Mouse (Mus musculus) embryonic facial prominence, embryonic 11.5 days (tissue): Measurements from ENCODE around the gene Slc16a10. TPM values are rescaled to one million over a fixed set of nuclear protein-coding genes. Genes with fewer than 3 reads are reported as not detected.

Experiments
- ATAC-seq: fragments of 200-750 bp; cut with Nextera tagmentation; replicated peaks from 2 replicates; pipeline ENCODE4 v1.8.0; 2017; ENCODE audit warnings: low read depth; ENCODE audit not compliant: insufficient number of reproducible peaks, low FRiP score, low TSS enrichment
- DNase-seq: peaks from one replicate; pipeline ENCODE4 v3.0.0-alpha.2; 2015; ENCODE audit warnings: low spot score
- H3K27ac ChIP-seq: fragments of 300-500 bp; sonication (generic); replicated peaks from 2 replicates; pipeline ENCODE4 v1.5.1; 2014; ENCODE audit warnings: mild to moderate bottlenecking, low read depth, low read length, control low read depth
- H3K27me3 ChIP-seq: fragments of 300-500 bp; sonication (generic); 2 replicates; pipeline ENCODE4 v1.6.1; 2014; ENCODE audit warnings: mild to moderate bottlenecking, low read length, moderate library complexity, mixed read lengths; ENCODE audit not compliant: control insufficient read depth, insufficient read depth
- H3K36me3 ChIP-seq: fragments of 300-500 bp; sonication (generic); replicated peaks from 2 replicates; pipeline ENCODE4 v1.6.1; 2014; ENCODE audit warnings: low read depth, mild to moderate bottlenecking, low read length, moderate library complexity, mixed read lengths; ENCODE audit not compliant: control insufficient read depth, insufficient read depth
- H3K4me1 ChIP-seq: fragments of 300-500 bp; sonication (generic); 2 replicates; pipeline ENCODE4 v1.6.1; 2014; ENCODE audit warnings: low read length, mixed read lengths; ENCODE audit not compliant: control insufficient read depth, insufficient read depth
- H3K4me2 ChIP-seq: fragments of 300-500 bp; sonication (generic); 2 replicates; pipeline ENCODE4 v1.6.1; 2014; ENCODE audit warnings: low read depth, mild to moderate bottlenecking, control low read depth, low read length, moderate library complexity
- H3K4me3 ChIP-seq: fragments of 300-500 bp; sonication (generic); 2 replicates; pipeline ENCODE4 v1.5.1; 2014; ENCODE audit warnings: low read depth, low read length, control low read depth
- H3K9ac ChIP-seq: fragments of 300-500 bp; sonication (generic); replicated peaks from 2 replicates; pipeline ENCODE4 v1.6.1; 2014; ENCODE audit warnings: mild to moderate bottlenecking, control low read depth, low read length
- H3K9me3 ChIP-seq: fragments of 300-500 bp; sonication (generic); replicated peaks from 2 replicates; pipeline ENCODE4 v1.6.1; 2016; ENCODE audit warnings: mild to moderate bottlenecking, low read length, inconsistent platforms, mixed read lengths; ENCODE audit not compliant: control insufficient read depth
- WGBS: fragments of 180-500 bp; shearing (Covaris S2); extraction: QIAGEN DNeasy Blood & Tissue Kit; methylation state at CpG from one replicate; pipeline ENCODE4 v1.1.7; 2014; 5-methylcytosine and 5-hydroxymethylcytosine counted together
- polyA plus RNA-seq: library from polyadenylated mRNA; unstranded; fragments of >200 nt; fragmentation: Nextera tagmentation; extraction: Ambion mirVana; gene quantifications from 2 replicates; pipeline ENCODE4 v1.2.1, GENCODE M21; 2014

Gene Slc16a10
- polyA plus RNA-seq, 1 experiment from 2014 or later, result 5.4 TPM

DNA sequence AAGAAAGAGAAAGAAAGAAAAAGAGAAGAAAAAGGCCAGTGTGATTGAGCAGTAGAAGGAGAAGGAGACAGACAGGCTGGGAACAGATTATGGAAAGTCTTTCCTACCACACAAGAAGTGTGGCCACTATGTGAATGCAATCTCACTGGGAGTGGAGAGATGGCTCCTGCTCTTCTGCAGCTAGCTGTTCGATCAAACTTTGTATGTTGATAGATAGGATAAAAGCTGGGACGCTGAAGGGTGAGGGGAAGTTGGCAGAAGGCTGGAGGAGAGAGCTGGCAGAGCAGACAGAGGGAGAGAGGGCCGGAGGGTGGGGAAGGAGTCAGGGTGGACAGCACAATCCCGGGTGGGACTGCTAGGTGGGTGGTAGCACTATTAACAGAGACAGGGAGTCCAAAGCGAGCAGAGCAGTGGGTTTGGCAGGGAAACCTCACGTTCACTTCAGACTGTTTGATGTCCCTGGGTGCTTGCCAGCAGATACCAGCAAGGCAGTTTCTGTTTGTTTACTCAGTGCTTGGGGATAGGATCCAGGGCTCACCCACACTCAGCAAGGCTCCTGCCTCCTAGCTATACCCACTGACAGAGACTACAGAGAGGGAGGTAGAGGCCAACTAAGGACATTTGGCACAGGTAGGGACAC, 35.4 kb upstream of the Slc16a10 start:
- DNase-seq, result no peak
- Histone ChIP-seq H3K27me3 (no peaks in the 10 kb centered on the region), H3K36me3 (no peaks in the 10 kb centered on the region), H3K9ac (no peak overlapping the region), H3K4me1 (no peaks in the 10 kb centered on the region), H3K4me2 (no peak overlapping the region), H3K9me3 (no peaks in the 10 kb centered on the region), H3K27ac (no peak overlapping the region), H3K4me3 (no peak overlapping the region)
- 60% methylated on average over 6 of the region's 6 CpGs for WGBS
- ATAC-seq, result no peak

DNA sequence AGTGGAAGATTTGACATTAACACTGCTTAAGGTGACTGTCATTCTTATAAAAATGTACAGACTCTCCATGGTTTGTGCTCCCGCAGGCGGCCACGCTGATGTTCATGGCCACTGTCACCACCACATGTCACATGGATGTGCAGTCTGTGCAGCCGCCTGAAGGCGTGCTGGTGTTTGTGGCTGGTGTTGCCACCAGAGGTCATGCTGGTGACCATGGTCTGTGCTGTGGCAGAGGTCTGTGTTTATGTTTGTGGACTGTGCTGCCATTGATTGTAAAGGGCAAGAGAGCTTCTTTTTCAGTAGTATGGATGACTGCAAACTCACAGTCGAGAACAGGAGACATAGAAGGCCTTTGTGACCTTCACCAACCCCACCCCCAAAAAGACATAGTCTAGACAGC, 30.1 kb upstream of the Slc16a10 start:
- H3K27me3 ChIP-seq, result no peaks in the 10 kb centered on the region
- H3K27ac ChIP-seq, result no peak overlapping the region
- H3K4me1 ChIP-seq, result no peaks in the 10 kb centered on the region
- H3K9ac ChIP-seq, result no peak overlapping the region
- ATAC-seq (no peak), DNase-seq (no peak)
- H3K9me3 ChIP-seq, result no peaks in the 10 kb centered on the region
- H3K36me3 ChIP-seq, result no peaks in the 10 kb centered on the region
- WGBS, result 86% methylated on average over 6 of the region's 6 CpGs
- no peak overlapping the region for H3K4me3 ChIP-seq
- H3K4me2 ChIP-seq, result no peak overlapping the region

DNA sequence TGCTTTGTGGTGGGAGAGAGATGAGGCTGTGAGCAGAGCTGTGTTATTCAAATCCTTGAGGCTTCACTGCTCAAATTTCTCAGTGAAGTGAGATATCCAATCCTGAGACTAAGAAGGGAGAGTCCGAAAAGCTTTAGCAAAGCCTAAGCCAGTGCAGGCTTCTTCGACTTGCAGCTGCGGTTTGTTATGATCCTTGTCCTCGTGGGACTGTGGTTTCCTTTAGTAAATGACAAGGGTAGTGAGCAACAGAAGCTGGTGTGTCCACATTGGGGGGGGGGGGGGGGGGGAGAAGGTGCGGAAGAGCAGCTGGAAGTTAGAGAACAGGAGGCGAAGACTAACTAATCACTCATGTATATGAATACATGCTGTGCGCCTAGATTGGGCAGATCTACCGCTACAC, 29.2 kb upstream of the Slc16a10 start:
- H3K27ac ChIP-seq, result no peak overlapping the region

GRCm38 (mm10) chr10:40170141-40170558, 28.1 kb upstream of the Slc16a10 start:
- H3K9ac ChIP-seq, result no peak overlapping the region
- no peak overlapping the region for H3K4me2 ChIP-seq
- WGBS, result 94% methylated on average over 4 of the region's 4 CpGs
- DNase-seq (no peak), ATAC-seq (no peak)
- no peaks in the 10 kb centered on the region for H3K4me1 ChIP-seq
- no peak overlapping the region for H3K27ac ChIP-seq
- no peak overlapping the region for H3K4me3 ChIP-seq
- H3K27me3 ChIP-seq, result no peaks in the 10 kb centered on the region
- H3K9me3 ChIP-seq, result no peaks in the 10 kb centered on the region
- H3K36me3 ChIP-seq, result no peaks in the 10 kb centered on the region

More for the DNA sequence above, 29.2 kb upstream of the Slc16a10 start:
- peak; percentile 9; the same call in 1 of the 2 replicates for ATAC-seq
- 71% methylated on average over 8 of the region's 8 CpGs for WGBS
- Histone ChIP-seq H3K27me3 (no peaks in the 10 kb centered on the region), H3K9me3 (no peaks in the 10 kb centered on the region), H3K4me3 (no peak overlapping the region), H3K36me3 (no peaks in the 10 kb centered on the region), H3K4me1 (no peaks in the 10 kb centered on the region), H3K4me2 (no peak overlapping the region), H3K9ac (no peak overlapping the region)
- no peak for DNase-seq

GRCm38 (mm10) chr10:40169566-40169965, 27.5 kb upstream of the Slc16a10 start:
- Histone ChIP-seq H3K27ac (no peak overlapping the region), H3K9me3 (no peaks in the 10 kb centered on the region), H3K4me1 (no peaks in the 10 kb centered on the region), H3K4me3 (no peak overlapping the region), H3K4me2 (no peak overlapping the region), H3K9ac (no peak overlapping the region), H3K27me3 (no peaks in the 10 kb centered on the region), H3K36me3 (no peaks in the 10 kb centered on the region)
- ATAC-seq (no peak), DNase-seq (no peak)
- WGBS, result 88% methylated on average over 10 of the region's 10 CpGs

DNA sequence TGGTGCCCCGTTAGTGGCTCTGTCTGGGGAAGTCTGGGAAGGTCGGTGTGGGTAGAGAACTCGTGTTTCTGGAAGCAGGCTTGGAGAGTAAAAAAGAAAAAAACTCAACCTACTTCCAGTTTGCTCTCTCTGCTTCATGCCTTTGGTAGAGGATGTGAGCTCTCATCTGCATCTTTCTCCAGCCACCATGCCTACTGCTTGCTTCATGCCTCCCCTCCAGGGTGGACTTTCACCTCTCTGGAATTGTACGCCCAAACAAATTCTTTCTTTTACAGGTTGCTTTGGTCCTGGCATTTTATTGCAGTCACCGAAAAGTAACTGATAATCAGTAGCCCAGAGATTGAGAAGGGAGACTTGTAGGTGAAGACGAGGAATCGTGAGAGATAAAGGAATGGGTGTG, 27.0 kb upstream of the Slc16a10 start:
- Histone ChIP-seq H3K9me3 (no peaks in the 10 kb centered on the region), H3K27me3 (no peaks in the 10 kb centered on the region), H3K4me3 (no peak overlapping the region), H3K4me1 (no peaks in the 10 kb centered on the region), H3K27ac (no peak overlapping the region), H3K9ac (no peak overlapping the region), H3K36me3 (no peaks in the 10 kb centered on the region), H3K4me2 (no peak overlapping the region)
- no peak for DNase-seq
- ATAC-seq, result no peak
- WGBS, result 89% methylated on average over 7 of the region's 7 CpGs

DNA sequence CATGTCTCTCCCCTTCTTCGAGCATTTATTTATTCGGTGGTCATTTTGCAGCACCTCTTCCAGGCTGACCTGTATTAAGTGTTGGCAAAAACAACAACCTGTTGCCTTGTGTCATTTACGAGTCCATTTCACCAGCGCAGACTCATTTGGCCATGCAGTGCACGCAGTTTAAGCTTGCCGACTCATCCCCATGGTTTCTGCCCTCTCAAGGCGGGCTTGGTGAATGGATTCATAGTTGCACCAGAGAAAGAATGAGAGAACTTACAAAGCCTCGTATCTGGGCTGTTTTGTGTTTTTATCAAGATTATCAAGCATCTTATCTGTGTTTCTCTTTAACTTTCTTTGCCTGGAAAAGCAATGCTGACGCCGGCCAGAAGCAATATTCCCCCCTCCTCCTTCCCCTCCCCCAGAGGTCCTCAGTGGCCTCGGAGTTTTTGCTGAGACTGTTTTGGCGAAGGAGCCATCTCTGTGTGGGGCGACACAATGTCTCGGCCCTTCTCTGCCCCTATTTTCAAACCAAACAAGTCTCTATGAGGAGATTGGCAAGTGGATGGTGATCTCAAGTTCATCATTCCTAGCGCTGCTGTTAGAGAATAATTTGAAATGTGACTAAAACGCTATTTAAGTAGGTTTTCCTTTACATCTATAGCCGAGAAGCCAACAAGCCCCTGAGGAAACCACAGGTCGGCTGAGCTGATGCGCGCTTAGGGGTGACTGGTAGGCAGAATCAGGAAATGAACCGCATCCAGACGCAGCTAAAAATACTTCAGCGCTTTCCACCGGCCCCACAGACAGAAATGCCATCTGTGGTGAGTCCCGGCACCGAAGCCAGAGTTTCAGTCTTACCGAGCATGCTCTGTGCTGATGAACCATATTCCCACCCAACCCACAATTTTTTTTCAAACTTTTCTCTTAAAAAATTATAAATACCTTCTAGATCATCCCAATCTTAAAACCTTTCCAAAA, 22.6 kb upstream of the Slc16a10 start:
- no peaks in the 10 kb centered on the region for H3K9me3 ChIP-seq
- WGBS, result 82% methylated on average over 27 of the region's 27 CpGs
- no peaks in the 10 kb centered on the region for H3K36me3 ChIP-seq
- H3K9ac ChIP-seq, result no peak overlapping the region
- no peak overlapping the region for H3K4me2 ChIP-seq
- no peak for DNase-seq
- ATAC-seq, result no peak
- no peak overlapping the region for H3K27ac ChIP-seq
- H3K27me3 ChIP-seq, result no peaks in the 10 kb centered on the region
- no peak overlapping the region for H3K4me3 ChIP-seq
- no peaks in the 10 kb centered on the region for H3K4me1 ChIP-seq

GRCm38 (mm10) chr10:40163914-40164313, 21.9 kb upstream of the Slc16a10 start:
- ATAC-seq (no peak), DNase-seq (no peak)
- no peaks in the 10 kb centered on the region for H3K9me3 ChIP-seq
- WGBS, result 91% methylated on average over 13 of the region's 13 CpGs
- no peak overlapping the region for H3K4me3 ChIP-seq
- no peak overlapping the region for H3K4me2 ChIP-seq
- no peak overlapping the region for H3K27ac ChIP-seq
- no peaks in the 10 kb centered on the region for H3K27me3 ChIP-seq
- no peaks in the 10 kb centered on the region for H3K4me1 ChIP-seq
- H3K36me3 ChIP-seq, result no peaks in the 10 kb centered on the region
- no peak overlapping the region for H3K9ac ChIP-seq
